21 mouse cellular contexts compared by ENCODE assay signal in genomic region chr7:136864677-136865463, GRCm38 (mm10). TPM values are rescaled to one million over a fixed set of nuclear protein-coding genes. Genes with fewer than 3 reads are reported as not detected.
DNase-seq lines count a peak whose midpoint lies in the region; ATAC-seq and TF ChIP-seq lines count a peak whose summit lies in the region.
"Had no signal": no experiment of that assay in that cellular context is flagged by ENCODE, and none has a peak within 500 bp of the region (broad histone marks: within the 10 kb centered on the region; RNA-seq: fewer than 3 reads in every experiment).

No protein-coding gene starts in this region.

- no peak for TF ChIP-seq CTCF in heart, adult 2 months (IDR thresholded peaks at IDR 0.05)
- TF ChIP-seq CTCF in lung, postnatal 0 days (IDR thresholded peaks at IDR 0.05), result no peak

- 0 out of 2 replicates have a peak, but pooled peaks have one; percentile 11 for ATAC-seq in lung, postnatal 0 days
- ATAC-seq in limb, embryonic 11.5 days (ENCODE audit: insufficient number of reproducible peaks, low FRiP score, low TSS enrichment, low read depth), result 0 out of 2 replicates have a peak, but pooled peaks have one; percentile 17
- ATAC-seq: activated CD4-positive, CD25-positive, alpha-beta regulatory T cell, adult 4 months; intestine, postnatal 0 days; liver, embryonic 12.5 days had no signal

- intact Hi-C loops in heart, adult 2 months (cut with DNase I), result no loop called here
- intact Hi-C loops in heart, postnatal 14 days (cut with DNase I), result no loop called here

- peaks cover 3% of the 10 kb centered on the region for H3K4me1 ChIP-seq in heart, adult 2 months (ENCODE audit: control insufficient read depth, insufficient read depth, low read length)
- H3K4me1 ChIP-seq in lung, postnatal 0 days (ENCODE audit: insufficient read depth, low read depth, low read length), result no peaks in the 10 kb centered on the region
- H3K4me1 ChIP-seq in limb, embryonic 11.5 days (ENCODE audit: control insufficient read depth, insufficient read depth, low read length), result peaks cover 11% of the 10 kb centered on the region; the same call in 1 of the 2 replicates
- H3K4me1 ChIP-seq: liver, embryonic 12.5 days had no signal

- DNase-seq in embryo, embryonic 10 days (ENCODE audit: low spot score), result peak; percentile 16
- no peak for DNase-seq in embryo, embryonic 10.5 days (ENCODE audit: low spot score)
- peak in 1 of 2 experiments; percentile 11 for DNase-seq in heart, adult 2 months
- DNase-seq in heart, postnatal 14 days, result no peak
- no peak for DNase-seq in lung, postnatal 0 days (ENCODE audit: low spot score)
- DNase-seq in lung, adult 18-20 months, result no peak
- DNase-seq in limb, embryonic 11.5 days (ENCODE audit: low spot score), result no peak
- DNase-seq in thymus, postnatal 36 days, result no peak
- DNase-seq: adrenal gland, adult 8-10 months; cerebellum, adult 18-20 months; cerebellum, postnatal 14 days; gastrocnemius, postnatal 14 days; layer of hippocampus, postnatal 36 days; lung, postnatal 10 days; thymus, postnatal 14 days had no signal

- H3K27me3 ChIP-seq in heart, adult 2 months (ENCODE audit: control insufficient read depth, insufficient read depth, low read length), result no peaks in the 10 kb centered on the region
- H3K27me3 ChIP-seq in lung, postnatal 0 days (replicated peaks; ENCODE audit: insufficient read depth, low read length), result no peaks in the 10 kb centered on the region
- H3K27me3 ChIP-seq in limb, embryonic 11.5 days (ENCODE audit: control insufficient read depth, insufficient read depth, low read length), result 0 out of 2 replicates have a peak, but pooled peaks cover 5% of the 10 kb centered on the region

- WGBS in heart, adult 2 months, result 55% methylated on average over 7 of the region's 7 CpGs
- WGBS in lung, postnatal 0 days, result 30% methylated on average over 7 of the region's 7 CpGs
- 20% methylated on average over 7 of the region's 7 CpGs for WGBS in limb, embryonic 11.5 days

- TF ChIP-seq EP300 in heart, adult 2 months (IDR thresholded peaks at IDR 0.05; ENCODE audit: insufficient read depth, low read depth, low read length), result no peak
- no peak for TF ChIP-seq EP300 in lung, postnatal 0 days (IDR thresholded peaks at IDR 0.05)

- TF ChIP-seq POLR2A in heart, adult 2 months (IDR thresholded peaks at IDR 0.05; ENCODE audit: insufficient read depth, low read depth, low read length), result no peak

- no peaks in the 10 kb centered on the region for H3K79me2 ChIP-seq in heart, adult 2 months (replicated peaks; ENCODE audit: control insufficient read depth, insufficient read depth, low read length)

- no peak overlapping the region for H3K4me2 ChIP-seq in lung, postnatal 0 days (replicated peaks; ENCODE audit: low read depth, low read length)
- no peak overlapping the region for H3K4me2 ChIP-seq in limb, embryonic 11.5 days (ENCODE audit: low read depth, severe bottlenecking)
- H3K4me2 ChIP-seq: limb, embryonic 13.5 days; liver, embryonic 12.5 days had no signal

- no peaks in the 10 kb centered on the region for H3K9me3 ChIP-seq in lung, postnatal 0 days (ENCODE audit: low read length)
- no peaks in the 10 kb centered on the region for H3K9me3 ChIP-seq in limb, embryonic 11.5 days (ENCODE audit: control insufficient read depth, low read length)
- H3K9me3 ChIP-seq: forebrain, embryonic 10.5 days; limb, embryonic 13.5 days; liver, embryonic 12.5 days had no signal

- H3K27ac ChIP-seq in heart, adult 2 months, result peak overlapping the region; percentile 71
- H3K27ac ChIP-seq in lung, postnatal 0 days (ENCODE audit: low read length), result no peak overlapping the region
- H3K27ac ChIP-seq in limb, embryonic 11.5 days (replicated peaks; ENCODE audit: low read depth, low read length), result no peak overlapping the region
- H3K27ac ChIP-seq: limb, embryonic 13.5 days; liver, embryonic 12.5 days had no signal

- no peak overlapping the region for H3K9ac ChIP-seq in heart, adult 2 months (ENCODE audit: low read depth, low read length)
- no peak overlapping the region for H3K9ac ChIP-seq in lung, postnatal 0 days (replicated peaks; ENCODE audit: low read depth)
- no peak overlapping the region for H3K9ac ChIP-seq in limb, embryonic 11.5 days (ENCODE audit: low read length)
- H3K9ac ChIP-seq: limb, embryonic 13.5 days; liver, embryonic 12.5 days had no signal

- no peaks in the 10 kb centered on the region for H3K36me3 ChIP-seq in heart, adult 2 months (ENCODE audit: control insufficient read depth, insufficient read depth, low read length)
- H3K36me3 ChIP-seq in lung, postnatal 0 days (ENCODE audit: insufficient read depth, low read length), result no peaks in the 10 kb centered on the region
- no peaks in the 10 kb centered on the region for H3K36me3 ChIP-seq in limb, embryonic 11.5 days (ENCODE audit: control insufficient read depth, insufficient read depth, low read length)
- H3K36me3 ChIP-seq: forebrain, embryonic 10.5 days; hindbrain, embryonic 10.5 days; limb, embryonic 13.5 days; liver, embryonic 12.5 days had no signal

- H3K4me3 ChIP-seq in heart, adult 2 months, result no peak overlapping the region
- no peak overlapping the region for H3K4me3 ChIP-seq in lung, postnatal 0 days (ENCODE audit: low read depth, low read length)
- H3K4me3 ChIP-seq in limb, embryonic 11.5 days (ENCODE audit: low read depth, low read length), result no peak overlapping the region
- H3K4me3 ChIP-seq: forebrain, embryonic 10.5 days; hindbrain, embryonic 10.5 days; limb, embryonic 13.5 days; liver, embryonic 12.5 days had no signal

RNA-seq across cellular contexts. Expression of gene Mgmt, which starts 29.5 kb away (rescaled TPM):
- 1 to 10 TPM; 3.6 to 3.7 TPM for total RNA-seq in heart, adult 2 months (2021)
- polyA plus RNA-seq in heart, adult 2 months (2012; rRNA removed), result 3.7 and 3.8 TPM in 2 replicates
- 1 to 10 TPM; 3.4 to 3.6 TPM for total RNA-seq in heart, postnatal 14 days (2021)
- polyA plus RNA-seq in lung, postnatal 0 days (2015; fragmentation: Nextera tagmentation; extraction: Ambion mirVana), result 1.7 and 1.8 TPM in 2 replicates
- polyA plus RNA-seq in limb, embryonic 11.5 days (2014; fragmentation: Nextera tagmentation; extraction: Ambion mirVana), result 5.0 and 5.1 TPM in 2 replicates
